Mouse (Mus musculus) 3T3-L1 (cell line): ENCODE results near the gene Tiprl.
A peak's percentile ranks its signal among the peaks of the same experiment; 100 is the strongest.

ENCODE experiments used
- DNase-seq: peaks from one replicate; pipeline ENCODE4 v3.0.0-alpha.2; 2015; ENCODE audit warnings: low read depth, low spot score

Gene Tiprl

DNA sequence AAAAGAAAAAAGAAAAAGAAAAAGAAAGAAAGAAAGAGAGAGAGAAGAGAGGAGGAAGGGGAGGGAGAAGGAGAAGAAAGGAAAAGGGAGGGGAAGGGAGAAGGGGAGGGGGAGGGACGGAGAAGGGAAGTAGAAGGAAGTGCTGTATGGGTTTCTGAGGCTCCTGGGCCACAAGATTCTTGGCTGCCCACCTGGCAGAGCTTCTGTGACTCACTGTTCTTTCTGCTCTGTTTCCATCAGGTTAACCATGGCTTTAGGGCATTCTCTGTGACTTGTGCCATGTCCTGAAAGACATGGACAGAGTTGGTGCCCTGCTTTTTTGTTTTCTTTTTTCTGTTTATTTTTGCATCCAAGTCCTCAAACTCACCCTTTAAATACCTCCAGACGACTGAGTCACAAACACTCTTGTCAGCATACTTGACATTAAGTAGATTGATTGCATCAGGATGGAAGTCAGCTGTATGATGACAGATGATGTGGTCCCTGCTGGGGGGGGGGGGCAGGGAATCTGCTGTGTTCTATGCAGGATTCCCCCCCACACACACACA lies 33.2 kb downstream of the Tiprl start:
- peak; percentile 79 for DNase-seq

DNA sequence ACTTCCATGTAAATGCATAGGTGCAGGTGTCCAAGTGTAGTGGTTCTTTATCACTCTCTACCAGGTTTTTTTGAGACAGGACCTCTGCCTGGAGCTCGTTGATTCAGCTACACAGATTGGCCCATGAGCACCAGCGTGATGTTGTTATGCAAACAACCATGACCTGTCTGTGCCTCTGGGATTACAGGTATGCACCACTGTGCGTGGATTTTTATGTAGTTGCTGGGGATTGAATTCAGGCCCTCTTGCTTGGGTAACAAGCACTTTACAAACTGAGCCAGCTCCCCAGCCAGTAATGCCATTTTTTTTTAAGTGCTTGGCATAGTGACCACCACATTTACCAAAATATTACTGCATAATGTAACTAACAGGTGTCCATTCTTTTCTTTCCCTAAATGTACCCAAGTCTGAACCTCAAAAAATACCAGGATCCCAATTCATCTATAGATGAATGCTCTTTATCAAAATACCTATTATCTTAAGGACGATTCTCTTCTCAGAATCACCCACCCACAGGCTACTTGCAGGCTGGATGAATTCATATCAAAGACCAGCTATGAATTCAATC lies 35.3 kb downstream of the Tiprl start:
- no peak for DNase-seq

DNA sequence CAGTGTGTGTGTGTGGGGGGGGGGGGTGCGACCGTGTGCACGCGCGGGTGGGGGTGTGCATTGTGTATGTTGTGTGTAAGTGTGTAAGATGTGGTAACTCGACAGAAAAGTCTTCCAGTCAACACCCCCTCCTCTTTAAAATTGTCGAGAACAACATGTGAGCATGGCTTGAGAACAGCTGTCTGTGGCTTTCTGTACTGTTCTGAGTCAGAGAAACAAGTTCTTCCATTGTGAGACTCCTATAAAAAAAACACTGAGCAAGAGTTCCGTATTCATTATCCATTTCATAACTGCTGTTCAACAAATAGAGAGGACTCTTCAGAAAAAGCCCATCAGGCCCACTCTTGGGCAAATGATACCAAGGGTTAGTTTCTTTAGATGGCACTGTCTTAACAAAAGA lies 36.0 kb downstream of the Tiprl start:
- DNase-seq = no peak

DNA sequence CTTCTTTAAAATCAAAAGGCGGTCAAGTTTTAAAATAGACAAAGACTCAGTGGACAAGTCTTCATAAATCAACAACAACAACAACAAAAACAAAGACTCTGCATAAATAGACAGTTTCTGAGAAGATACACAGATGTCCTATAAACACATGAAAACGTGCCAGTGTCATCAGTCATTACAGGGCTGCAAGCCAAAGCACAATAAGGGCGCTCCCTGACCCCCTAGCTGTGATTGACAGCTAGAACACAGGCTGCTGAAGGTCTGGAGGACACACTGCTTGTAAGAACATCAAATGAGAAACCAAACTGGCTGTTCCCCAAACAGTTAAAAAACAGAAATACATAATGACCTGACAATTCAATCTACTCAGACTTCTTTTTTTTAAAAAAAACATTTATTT lies 37.2 kb downstream of the Tiprl start:
- no peak for DNase-seq

DNA sequence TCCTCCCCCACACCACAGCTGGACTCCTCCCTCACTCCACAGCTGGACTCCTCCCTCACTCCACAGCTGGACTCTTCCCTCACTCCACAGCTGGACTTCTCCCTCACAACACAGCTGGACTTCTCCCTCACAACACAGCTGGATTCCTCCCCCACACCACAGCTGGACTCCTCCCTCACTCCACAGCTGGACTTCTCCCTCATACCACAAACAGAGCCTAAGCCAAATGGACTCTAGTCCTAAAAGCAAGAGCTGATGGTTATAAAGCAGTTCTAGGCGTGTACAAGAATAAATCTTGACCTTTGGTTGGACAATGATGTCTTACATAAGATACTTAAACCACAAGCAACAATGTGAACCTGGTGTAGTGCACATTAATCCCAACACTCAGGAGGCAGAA lies 37.8 kb downstream of the Tiprl start:
- DNase-seq = peak; percentile 45

DNA sequence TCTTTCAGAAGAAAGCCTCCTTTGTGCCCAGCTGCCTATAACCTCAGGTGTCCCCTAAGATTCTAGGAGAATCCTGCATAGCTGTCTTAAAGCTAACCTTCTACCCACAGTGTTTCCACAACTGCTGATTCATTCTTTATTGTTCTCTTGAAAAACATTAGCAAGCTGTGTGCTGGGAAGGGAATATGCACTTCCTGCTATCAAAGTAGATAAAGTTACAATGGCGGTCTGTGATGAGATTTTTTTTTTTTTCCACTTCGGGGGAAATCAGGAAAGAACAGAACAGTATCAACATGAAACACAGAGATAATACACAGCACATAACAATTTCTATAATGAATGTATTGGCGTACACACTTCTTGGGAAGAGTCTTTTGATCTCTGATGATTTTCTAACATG lies 38.9 kb downstream of the Tiprl start:
- DNase-seq = no peak

DNA sequence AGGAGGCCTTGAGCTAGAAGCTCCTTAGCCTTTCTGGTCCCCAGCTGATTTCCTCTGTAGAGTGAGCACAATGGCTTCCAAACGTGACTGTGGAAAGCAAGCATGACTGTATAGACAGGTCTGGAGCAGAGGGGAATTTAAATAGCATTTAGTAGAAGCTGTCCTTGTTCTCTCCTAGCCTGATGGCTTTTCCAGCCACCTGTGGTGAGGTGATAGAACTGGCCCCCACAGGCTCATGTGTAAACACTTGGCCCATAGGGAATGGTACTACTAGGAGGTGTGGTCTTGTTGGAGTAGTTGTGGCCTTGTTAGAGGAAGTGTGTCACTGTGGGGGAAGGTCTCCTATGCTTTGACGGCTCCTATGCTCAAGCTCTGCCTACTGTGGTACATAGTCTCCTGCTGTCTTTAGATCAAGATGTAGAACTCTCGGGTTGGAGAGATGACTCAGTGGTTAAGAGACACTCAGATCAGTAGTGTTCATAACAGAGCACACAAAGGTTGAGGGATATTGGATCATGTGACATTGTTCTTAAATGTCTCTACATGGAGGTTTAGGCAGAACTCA lies 41.3 kb downstream of the Tiprl start:
- DNase-seq = no peak

DNA sequence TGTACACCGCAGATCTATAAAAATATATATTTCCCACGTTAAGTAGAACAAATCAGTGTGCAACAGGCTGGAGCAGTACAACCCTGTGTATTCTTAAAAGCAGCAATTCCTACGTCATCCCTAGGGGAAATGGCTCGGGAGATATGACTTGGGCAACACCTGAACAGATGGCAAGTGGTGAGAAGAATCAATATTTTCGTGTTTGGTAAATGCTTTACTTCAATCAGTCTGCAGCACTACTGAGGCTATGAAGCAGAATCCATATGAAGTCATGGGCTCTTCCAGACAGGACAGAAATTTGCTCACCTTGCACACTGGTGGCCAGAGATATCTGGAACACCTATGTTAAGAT lies 42.2 kb downstream of the Tiprl start:
- no peak for DNase-seq

DNA sequence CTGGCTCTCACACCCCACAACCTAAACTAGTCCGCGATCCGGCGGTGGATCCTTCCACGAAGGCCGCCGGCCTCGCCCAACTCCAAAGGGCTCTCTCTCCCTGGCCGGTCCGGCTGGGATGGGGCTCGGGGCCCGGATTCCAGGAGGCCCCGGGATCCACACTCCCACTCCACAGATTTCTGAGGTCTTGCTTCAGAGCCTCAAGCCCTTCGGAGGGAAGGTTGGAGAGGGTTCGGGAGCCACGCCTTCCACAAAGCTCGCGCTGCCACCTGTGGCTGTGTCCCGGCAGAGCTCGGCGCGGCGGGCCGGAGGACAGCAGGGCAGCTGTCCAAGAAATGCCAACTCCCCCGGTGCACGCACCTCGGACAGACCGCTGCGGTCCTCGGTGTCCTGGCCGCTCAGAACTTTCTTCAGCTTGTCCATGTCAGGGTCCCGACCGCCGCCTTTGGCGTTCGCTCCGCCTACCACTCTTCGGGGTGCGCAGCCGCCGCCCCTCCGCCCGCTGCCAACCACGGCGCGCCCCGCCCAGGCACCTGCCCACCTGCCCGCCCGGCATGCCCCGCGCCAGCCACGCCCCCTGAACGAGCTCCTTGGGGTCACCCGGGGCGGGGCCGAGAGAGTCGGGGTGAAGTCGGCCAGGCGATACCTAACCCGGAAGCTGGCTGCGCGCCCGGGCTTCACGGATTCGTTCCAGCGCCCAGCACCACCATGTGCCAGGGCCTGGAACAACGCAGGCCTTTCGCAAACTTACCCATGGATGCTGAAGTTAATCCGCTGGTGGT lies 42.7 kb downstream of the Tiprl start, which contains the start of gene Sft2d2:
TSS of gene Sft2d2 (minus strand) at position 559 of the 782 bp plus-strand sequence.
- peak; percentile 55 for DNase-seq

DNA sequence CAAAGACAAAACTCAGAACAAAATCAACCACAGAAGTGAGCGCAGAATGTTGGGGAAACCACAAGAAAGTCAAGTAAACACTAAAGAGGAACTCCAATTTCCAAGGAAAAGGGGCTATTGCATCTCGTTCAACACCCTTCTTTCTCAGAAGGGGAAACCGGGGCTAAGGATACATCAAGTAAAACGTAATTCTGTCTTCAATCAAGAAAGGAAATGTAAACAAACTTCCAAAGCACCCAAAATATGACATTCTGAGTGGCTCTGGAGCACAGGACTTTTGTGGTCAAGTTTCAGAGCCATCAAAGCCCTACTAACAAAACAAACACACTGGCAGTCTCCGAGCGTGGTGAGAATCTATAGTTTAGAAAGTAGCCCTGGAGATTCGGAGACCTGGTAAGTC lies 43.4 kb downstream of the Tiprl start:
- DNase-seq = no peak

DNA sequence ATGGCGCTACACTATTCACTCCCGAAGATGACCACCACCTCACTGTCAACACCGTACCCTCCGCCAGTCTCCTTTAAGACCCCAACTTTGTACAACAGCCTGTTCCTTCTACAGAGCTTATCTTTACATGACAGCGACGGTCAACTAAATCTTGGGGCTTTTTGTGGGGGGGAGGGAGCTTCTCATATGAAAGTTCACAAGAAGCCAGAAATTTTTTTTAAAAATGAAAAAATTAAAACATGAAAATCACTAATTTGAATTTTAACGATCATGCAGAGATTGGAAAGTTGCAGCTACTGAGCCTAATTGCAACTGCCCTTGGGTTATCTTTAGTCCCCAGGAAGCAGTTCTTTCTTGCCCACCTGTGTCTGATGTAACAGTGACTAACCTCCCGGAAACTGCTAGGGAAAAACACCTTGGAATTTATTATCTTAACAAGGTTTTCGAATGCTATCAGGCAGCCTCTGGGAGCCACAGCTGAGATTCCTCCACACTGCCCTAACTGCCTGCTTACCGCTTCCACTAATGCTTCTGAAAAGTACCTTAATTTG lies 44.0 kb downstream of the Tiprl start:
- DNase-seq = no peak

DNA sequence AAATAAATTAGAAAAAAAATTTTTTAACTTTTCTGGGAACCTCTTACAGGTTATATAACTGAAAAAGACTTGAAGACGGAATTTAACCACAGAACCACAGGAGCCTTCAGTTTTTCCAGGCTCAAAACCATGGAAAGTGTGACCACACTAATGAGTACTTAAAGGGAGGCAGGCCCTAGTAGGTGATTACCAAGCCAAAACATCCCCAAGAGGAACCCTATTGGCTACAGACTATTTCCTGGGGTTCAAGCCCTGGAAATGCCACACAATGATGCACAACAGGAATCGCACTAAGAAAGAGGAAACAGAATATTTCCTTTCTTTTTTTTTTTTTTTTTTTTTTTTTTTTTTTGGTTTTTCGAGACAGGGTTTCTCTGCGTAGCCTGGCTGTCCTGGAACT lies 44.7 kb downstream of the Tiprl start:
- peak; percentile 22 for DNase-seq

DNA sequence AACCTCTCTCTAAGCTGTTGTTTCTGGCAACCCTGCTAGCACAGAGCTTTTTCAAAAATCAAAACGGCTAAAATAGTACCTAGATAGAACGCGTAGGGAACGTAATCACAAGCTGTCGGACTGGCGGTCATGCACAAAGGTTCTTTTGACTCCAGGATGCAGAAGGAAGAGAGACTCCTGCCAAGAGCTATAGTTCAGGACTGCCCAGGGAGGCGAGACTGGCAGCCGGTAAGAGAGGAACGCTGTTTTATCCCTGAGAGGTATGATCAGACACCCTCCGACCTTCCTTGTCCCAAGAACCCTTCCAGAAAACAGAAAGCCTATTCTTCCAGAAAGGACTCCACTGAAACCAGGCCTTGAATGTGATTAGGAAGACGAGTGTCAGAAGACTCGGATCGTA lies 45.2 kb downstream of the Tiprl start:
- no peak for DNase-seq

DNA sequence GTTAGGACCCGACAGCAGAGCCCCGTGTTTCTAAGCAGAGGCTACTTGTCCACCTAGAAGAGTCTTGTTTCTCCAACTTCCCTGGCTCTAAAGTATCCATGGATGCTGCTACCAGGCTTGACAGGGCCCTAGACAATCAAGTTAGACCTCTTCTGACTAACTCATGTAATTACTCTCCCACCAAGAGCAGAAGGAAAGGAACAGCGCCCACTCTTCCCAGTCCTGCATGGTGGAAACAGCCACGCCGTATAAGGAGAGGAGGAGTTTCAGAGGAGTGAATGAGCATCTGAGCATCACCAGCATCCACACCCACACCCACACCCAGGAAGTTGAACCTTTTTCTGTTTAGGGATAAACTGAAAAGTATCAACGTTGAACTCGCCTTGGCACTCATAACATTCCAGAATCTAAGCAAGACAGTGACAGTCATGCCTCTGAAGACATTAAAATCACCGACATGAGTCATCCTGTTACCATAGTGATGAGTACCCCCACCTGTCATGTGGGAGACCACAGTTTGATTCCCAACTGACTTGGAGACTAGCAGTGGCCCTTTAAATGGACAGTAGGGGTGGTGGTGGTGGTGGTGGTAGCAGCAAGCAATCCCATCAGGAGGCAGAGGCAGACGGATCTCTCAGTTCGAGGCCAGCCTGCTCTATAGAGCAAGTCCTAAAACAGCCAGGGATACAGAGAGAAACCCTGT lies 46.1 kb downstream of the Tiprl start:
- DNase-seq = no peak

DNA sequence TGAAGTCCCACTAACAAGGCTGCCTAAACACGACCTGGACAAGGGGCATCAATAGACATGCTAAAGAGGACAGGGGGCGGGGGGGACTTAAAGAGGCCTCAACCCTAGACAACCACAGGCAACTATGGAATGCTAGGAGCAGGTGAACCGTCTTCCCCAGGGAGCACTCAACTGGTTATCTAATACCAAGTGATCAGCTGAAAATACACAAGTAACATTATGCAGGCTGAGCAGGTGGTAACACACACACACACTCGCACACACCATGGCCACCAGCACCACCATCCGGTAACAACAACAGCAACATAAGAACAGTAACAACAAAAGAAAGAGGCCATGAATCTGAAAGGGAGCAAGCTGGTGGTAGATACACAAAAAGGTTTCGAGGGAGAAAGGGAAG lies 46.7 kb downstream of the Tiprl start:
- DNase-seq = no peak

DNA sequence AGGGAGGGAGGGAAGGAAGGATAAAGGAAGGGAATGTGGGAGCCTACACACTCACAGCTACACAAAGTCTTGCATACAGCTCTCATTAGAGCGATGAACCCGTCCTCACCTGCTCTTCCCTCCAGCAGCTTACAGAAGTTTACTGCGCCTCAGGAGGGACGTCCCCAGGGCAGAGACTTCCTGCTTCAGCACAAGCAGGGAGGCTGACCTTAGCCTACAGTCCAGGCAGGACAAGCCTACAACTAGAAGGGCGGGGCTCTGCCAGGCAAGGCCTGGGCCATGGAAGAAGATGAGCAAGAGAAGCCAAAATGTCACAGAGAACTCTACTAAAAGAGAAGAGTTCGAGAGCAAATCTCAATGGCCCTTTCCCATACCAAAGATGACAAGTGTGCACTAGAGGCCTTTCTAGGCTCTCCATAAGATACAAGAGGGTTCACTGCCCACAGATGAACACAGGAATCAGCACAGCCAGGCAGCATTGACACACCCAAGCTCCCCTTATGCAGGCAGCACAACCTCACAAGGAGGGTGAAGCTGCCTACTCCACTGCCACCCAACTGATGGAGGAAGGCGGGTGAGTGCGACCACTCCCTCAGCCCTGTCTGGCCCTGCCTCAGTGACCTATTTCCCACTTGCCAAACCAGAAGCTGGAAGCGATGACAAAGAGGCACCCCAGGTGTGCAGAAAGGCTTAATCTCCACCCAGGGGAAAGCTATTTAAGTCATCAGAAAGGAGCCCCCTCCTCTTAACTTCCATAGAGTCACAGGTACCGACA lies 47.8 kb downstream of the Tiprl start:
- DNase-seq = no peak

DNA sequence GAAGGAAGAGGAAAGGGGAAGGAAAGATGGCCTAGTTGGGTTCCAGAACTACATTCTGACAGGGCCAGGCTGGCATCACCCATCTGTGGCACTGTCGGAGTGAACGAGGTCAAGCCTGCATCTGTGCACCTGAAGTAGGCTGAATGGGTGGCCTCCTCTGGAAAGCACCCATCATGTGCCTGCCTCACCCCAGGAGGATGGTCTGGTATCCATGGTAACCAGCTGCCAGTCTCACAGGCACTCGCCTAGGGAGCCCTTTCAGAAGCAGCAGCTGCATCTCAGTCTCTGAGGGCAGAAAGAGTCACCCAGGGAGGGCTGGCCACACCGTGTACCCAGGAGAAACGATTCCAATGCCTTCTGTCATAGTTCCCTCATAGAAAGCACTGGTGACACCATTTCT lies 49.4 kb downstream of the Tiprl start:
- DNase-seq = no peak

DNA sequence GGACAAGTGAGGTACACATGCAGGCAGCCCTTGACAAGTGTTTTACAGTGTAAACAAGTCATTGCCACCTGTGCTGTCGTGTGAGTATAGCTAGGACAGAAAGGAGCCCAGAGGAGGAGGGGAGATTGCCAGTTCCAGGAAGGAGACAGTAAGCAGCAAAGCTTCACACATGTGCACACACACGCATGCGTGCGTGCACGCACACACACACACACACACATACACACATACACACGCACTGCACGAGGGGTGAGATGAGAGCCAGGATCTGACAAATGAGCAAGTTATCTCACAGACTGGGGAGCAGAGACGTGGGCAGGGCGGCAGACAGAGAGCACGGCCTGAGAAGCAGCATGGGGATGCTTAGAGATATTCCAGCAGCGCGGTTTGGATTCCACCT lies 50.3 kb downstream of the Tiprl start:
- no peak for DNase-seq

DNA sequence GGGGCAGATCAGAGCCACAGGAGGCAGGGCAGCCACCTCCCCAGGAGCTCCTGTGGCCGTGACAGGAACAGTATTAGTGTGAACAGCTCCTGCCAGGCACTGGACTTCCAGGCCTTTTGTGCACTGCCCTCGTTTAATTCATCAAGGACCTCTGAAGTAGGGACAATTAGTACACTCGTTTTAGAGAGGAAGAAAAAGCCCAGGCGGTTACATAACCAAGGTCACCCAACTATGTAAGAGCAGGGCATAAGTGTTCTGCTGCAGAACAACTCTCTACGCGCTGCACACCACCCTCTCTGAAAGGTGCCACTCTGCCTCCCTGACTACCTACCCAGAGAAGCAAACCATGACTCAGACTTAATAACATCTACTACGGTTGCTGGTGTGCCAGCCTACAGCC lies 51.7 kb downstream of the Tiprl start:
- DNase-seq = no peak

DNA sequence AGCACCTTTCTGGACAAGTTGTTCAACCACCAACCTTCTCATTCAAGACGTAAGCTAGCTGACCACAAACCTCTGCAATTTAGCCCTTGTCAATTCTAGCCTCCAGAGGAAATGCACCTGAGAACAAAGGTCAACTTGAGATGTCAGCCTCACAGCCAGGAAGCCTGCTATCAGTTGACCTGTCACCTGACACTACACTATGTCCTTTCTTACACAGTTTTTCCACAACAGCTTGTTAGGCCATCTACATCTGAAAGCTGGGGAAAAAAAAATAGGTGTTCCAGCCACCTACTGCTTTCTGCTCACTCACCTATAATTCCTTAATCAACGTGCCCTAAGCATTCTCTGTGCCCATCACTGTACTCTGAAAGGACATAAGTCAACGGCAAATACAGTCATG lies 52.6 kb downstream of the Tiprl start:
- no peak for DNase-seq

DNA sequence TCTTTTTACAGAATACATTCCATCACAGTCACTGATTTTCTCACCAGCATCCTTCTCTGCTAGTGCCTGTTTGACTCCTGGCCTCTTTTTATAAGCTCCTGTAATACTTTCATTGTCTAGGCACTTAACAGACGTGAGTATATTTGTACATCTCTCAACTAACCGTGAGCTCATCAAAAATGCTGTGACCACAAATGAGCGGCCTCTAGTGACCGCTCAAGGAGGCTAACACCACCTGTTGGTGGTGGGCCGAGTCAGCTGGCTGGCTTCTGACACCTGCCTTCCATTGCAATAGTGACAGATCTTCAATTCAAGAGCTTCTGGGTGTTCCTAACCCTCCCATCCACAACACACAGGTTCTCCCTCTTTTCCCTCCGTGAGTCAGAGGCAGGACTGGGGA lies 53.4 kb downstream of the Tiprl start:
- DNase-seq = no peak
